ENCODE assay signal across 9 mouse cellular contexts in genomic region chr4:151334951-151335742, GRCm38 (mm10).
A peak's percentile ranks its signal among the peaks of the same experiment; 100 is the strongest.
DNase-seq lines count a peak whose midpoint lies in the region; ATAC-seq and TF ChIP-seq lines count a peak whose summit lies in the region.
"Had no signal": no experiment of that assay in that cellular context is flagged by ENCODE, and none has a peak within 500 bp of the region (broad histone marks: within the 10 kb centered on the region; RNA-seq: fewer than 3 reads in every experiment).

No protein-coding gene starts in this region.

- H3K9ac ChIP-seq in intestine, embryonic 14.5 days (ENCODE audit: low read length) = no peak overlapping the region
- no peak overlapping the region for H3K9ac ChIP-seq in intestine, embryonic 16.5 days (ENCODE audit: low read depth, low read length)
- no peak overlapping the region for H3K9ac ChIP-seq in MEL (ENCODE audit: control insufficient read depth, low read depth, low read length, poor library complexity, severe bottlenecking)
- H3K9ac ChIP-seq in forebrain, postnatal 0 days = no peak overlapping the region
- H3K9ac ChIP-seq: limb, embryonic 12.5 days had no signal

- 0 out of 2 replicates have a peak, but pooled peaks cover 2% of the 10 kb centered on the region for H3K4me1 ChIP-seq in intestine, embryonic 14.5 days (replicated peaks; ENCODE audit: control insufficient read depth, insufficient read depth, low read length)
- no peaks in the 10 kb centered on the region for H3K4me1 ChIP-seq in intestine, embryonic 16.5 days (ENCODE audit: control insufficient read depth, insufficient read depth, low read length)
- no peaks in the 10 kb centered on the region for H3K4me1 ChIP-seq in MEL (ENCODE audit: control insufficient read depth in 1 of 2, insufficient read depth in 2 of 2, low read length in 2 of 2)
- H3K4me1 ChIP-seq in bone marrow, adult 2 months (ENCODE audit: control insufficient read depth, insufficient read depth, low read length) = no peaks in the 10 kb centered on the region; the same call in 1 of the 2 replicates
- H3K4me1 ChIP-seq in forebrain, postnatal 0 days (ENCODE audit: insufficient read depth) = no peaks in the 10 kb centered on the region
- H3K4me1 ChIP-seq in limb, embryonic 10.5 days = peaks cover 8% of the 10 kb centered on the region; the same call in 1 of the 2 replicates

- H3K4me2 ChIP-seq in intestine, embryonic 14.5 days (ENCODE audit: low read length) = no peak overlapping the region
- H3K4me2 ChIP-seq in intestine, embryonic 16.5 days (ENCODE audit: low read depth, low read length) = no peak overlapping the region
- H3K4me2 ChIP-seq in forebrain, postnatal 0 days (ENCODE audit: low read depth) = no peak overlapping the region
- H3K4me2 ChIP-seq: limb, embryonic 12.5 days had no signal

- WGBS in intestine, embryonic 14.5 days = 46% methylated on average over 23 of the region's 23 CpGs
- WGBS in intestine, embryonic 16.5 days = 44% methylated on average over 23 of the region's 23 CpGs
- 43% methylated on average over 23 of the region's 23 CpGs for WGBS in bone marrow, adult 2 months
- 51% methylated on average over 23 of the region's 23 CpGs for WGBS in forebrain, postnatal 0 days
- 43% methylated on average over 23 of the region's 23 CpGs for WGBS in limb, embryonic 10.5 days

- no peak for TF ChIP-seq EP300 in MEL (IDR thresholded peaks at IDR 0.05; ENCODE audit: low read depth in 1 of 2, low read length in 2 of 2)

- H3K27me3 ChIP-seq in intestine, embryonic 14.5 days (replicated peaks; ENCODE audit: control insufficient read depth, insufficient read depth, low read length) = no peaks in the 10 kb centered on the region
- H3K27me3 ChIP-seq in intestine, embryonic 16.5 days (replicated peaks; ENCODE audit: control insufficient read depth, insufficient read depth, low read length) = no peaks in the 10 kb centered on the region; the same call in 1 of the 2 replicates
- H3K27me3 ChIP-seq in MEL (ENCODE audit: control insufficient read depth in 1 of 2, insufficient read depth in 2 of 2, low read length in 2 of 2) = no peaks in the 10 kb centered on the region; a peak in 1 of 4 replicates
- H3K27me3 ChIP-seq in forebrain, postnatal 0 days (ENCODE audit: insufficient read depth, low read length) = peaks cover 13% of the 10 kb centered on the region
- H3K27me3 ChIP-seq in limb, embryonic 10.5 days (ENCODE audit: low read depth, poor library complexity, severe bottlenecking) = no peaks in the 10 kb centered on the region

- H3K9me3 ChIP-seq in intestine, embryonic 14.5 days (ENCODE audit: control insufficient read depth, low read length) = no peaks in the 10 kb centered on the region
- no peaks in the 10 kb centered on the region for H3K9me3 ChIP-seq in intestine, embryonic 16.5 days (ENCODE audit: control insufficient read depth, low read length)
- no peaks in the 10 kb centered on the region for H3K9me3 ChIP-seq in MEL (replicated peaks; ENCODE audit: insufficient read depth, low read length)
- no peaks in the 10 kb centered on the region for H3K9me3 ChIP-seq in forebrain, postnatal 0 days (ENCODE audit: low read length)
- no peaks in the 10 kb centered on the region for H3K9me3 ChIP-seq in limb, embryonic 10.5 days (replicated peaks)
- H3K9me3 ChIP-seq: limb, embryonic 12.5 days had no signal

- TF ChIP-seq CTCF in MEL (IDR thresholded peaks at IDR 0.05 in 2 of 3, conservative IDR thresholded peaks at IDR 0.05 in 1 of 3; ENCODE audit: control insufficient read depth in 1 of 3, insufficient read depth in 1 of 3, low read depth in 2 of 3, low read length in 3 of 3, poor library complexity in 1 of 3, severe bottlenecking in 1 of 3) = peak in 2 of 3 experiments; percentile 5 to 38; a peak in 1 of 6 replicates
- TF ChIP-seq CTCF in bone marrow, adult 2 months (IDR thresholded peaks at IDR 0.05; ENCODE audit: control insufficient read depth, insufficient read depth, low read length) = peak; percentile 56
- TF ChIP-seq CTCF in forebrain, postnatal 0 days (IDR thresholded peaks at IDR 0.05; ENCODE audit: low read depth) = peak; percentile 90

- no peak for TF ChIP-seq RAD21 in MEL (IDR thresholded peaks at IDR 0.05; ENCODE audit: low read depth, low read length)

- peak; percentile 78 for DNase-seq in intestine, embryonic 14.5 days (ENCODE audit: low spot score)
- no peak for DNase-seq in MEL (ENCODE audit: low read depth, low spot score)
- peak; percentile 66 for DNase-seq in forebrain, postnatal 0 days
- DNase-seq in limb, embryonic 10.5 days (ENCODE audit: low spot score) = peak; percentile 76
- DNase-seq in retina, adult 2 months (ENCODE audit: low read depth, low spot score) = peak; percentile 26

- ATAC-seq in intestine, embryonic 14.5 days (replicated peaks; ENCODE audit: low FRiP score, low TSS enrichment, low read depth) = peak; percentile 56
- no peak for ATAC-seq in intestine, embryonic 16.5 days
- 0 out of 2 replicates have a peak, but pooled peaks have one; percentile 42 for ATAC-seq in forebrain, postnatal 0 days
- ATAC-seq in erythroblast, adult 5-6 weeks (replicated peaks; ENCODE audit: low FRiP score, poor library complexity, severe bottlenecking) = no peak

- H3K79me2 ChIP-seq in MEL (ENCODE audit: control insufficient read depth, insufficient read depth, low read length, poor library complexity) = no peaks in the 10 kb centered on the region

- no peak for TF ChIP-seq POLR2A in MEL (IDR thresholded peaks at IDR 0.05; ENCODE audit: control insufficient read depth in 1 of 2, insufficient read depth in 1 of 2, low read depth in 1 of 2, low read length in 2 of 2, poor library complexity in 1 of 2)
- no peak for TF ChIP-seq POLR2A in bone marrow, adult 2 months (IDR thresholded peaks at IDR 0.05; ENCODE audit: borderline replicate concordance, control insufficient read depth, low read depth, low read length)

- no peak overlapping the region for H3K27ac ChIP-seq in intestine, embryonic 14.5 days (ENCODE audit: low read depth)
- H3K27ac ChIP-seq in intestine, embryonic 16.5 days (ENCODE audit: low read length) = no peak overlapping the region
- no peak overlapping the region for H3K27ac ChIP-seq in MEL (ENCODE audit: control insufficient read depth, low read depth, low read length)
- H3K27ac ChIP-seq in bone marrow, adult 2 months (ENCODE audit: control insufficient read depth, insufficient read depth, low read depth, low read length, poor library complexity) = no peak overlapping the region
- no peak overlapping the region for H3K27ac ChIP-seq in forebrain, postnatal 0 days (ENCODE audit: low read depth, low read length)
- H3K27ac ChIP-seq in limb, embryonic 10.5 days = no peak overlapping the region
- H3K27ac ChIP-seq: limb, embryonic 12.5 days had no signal

- H3K36me3 ChIP-seq in intestine, embryonic 14.5 days (ENCODE audit: control insufficient read depth, insufficient read depth, low read length) = no peaks in the 10 kb centered on the region
- H3K36me3 ChIP-seq in intestine, embryonic 16.5 days (ENCODE audit: control insufficient read depth, insufficient read depth, low read length) = no peaks in the 10 kb centered on the region
- H3K36me3 ChIP-seq in MEL (ENCODE audit: control insufficient read depth in 1 of 2, insufficient read depth in 2 of 2, low read length in 2 of 2) = no peaks in the 10 kb centered on the region
- H3K36me3 ChIP-seq in forebrain, postnatal 0 days (ENCODE audit: insufficient read depth) = no peaks in the 10 kb centered on the region
- no peaks in the 10 kb centered on the region for H3K36me3 ChIP-seq in limb, embryonic 10.5 days
- H3K36me3 ChIP-seq: limb, embryonic 12.5 days had no signal

- no peak overlapping the region for H3K4me3 ChIP-seq in intestine, embryonic 14.5 days (ENCODE audit: low read depth, low read length)
- no peak overlapping the region for H3K4me3 ChIP-seq in intestine, embryonic 16.5 days (ENCODE audit: low read length)
- no peak overlapping the region for H3K4me3 ChIP-seq in MEL (ENCODE audit: control insufficient read depth in 1 of 2, insufficient read depth in 1 of 2, low read depth in 2 of 2, low read length in 2 of 2)
- H3K4me3 ChIP-seq in bone marrow, adult 2 months (replicated peaks; ENCODE audit: control insufficient read depth, low read depth, low read length) = no peak overlapping the region
- no peak overlapping the region for H3K4me3 ChIP-seq in forebrain, postnatal 0 days (ENCODE audit: low read depth, low read length)
- H3K4me3 ChIP-seq in limb, embryonic 10.5 days = no peak overlapping the region
- H3K4me3 ChIP-seq: limb, embryonic 12.5 days had no signal

TF ChIP-seq in MEL, 35 proteins besides CTCF, POLR2A, EP300 and RAD21:
- TF ChIP-seq SMC3 (IDR thresholded peaks at IDR 0.05; ENCODE audit: low read depth, low read length) = no peak
- TF ChIP-seq USF1 (IDR thresholded peaks at IDR 0.05; ENCODE audit: low read depth, low read length) = no peak
- no peak for TF ChIP-seq ETS1 (IDR thresholded peaks at IDR 0.05; ENCODE audit: low read depth, low read length)
- TF ChIP-seq BHLHE40 (IDR thresholded peaks at IDR 0.05; ENCODE audit: borderline replicate concordance, low read depth, low read length) = no peak
- TF ChIP-seq GABPA (IDR thresholded peaks at IDR 0.05; ENCODE audit: low read depth, low read length) = no peak
- no peak for TF ChIP-seq USF2 (IDR thresholded peaks at IDR 0.05; ENCODE audit: borderline replicate concordance in 1 of 2, insufficient read depth in 1 of 2, low read depth in 1 of 2, low read length in 2 of 2)
- TF ChIP-seq RCOR1 (IDR thresholded peaks at IDR 0.05; ENCODE audit: low read depth, low read length) = no peak
- TF ChIP-seq MYB (IDR thresholded peaks at IDR 0.05; ENCODE audit: low read depth, low read length) = no peak
- no peak for TF ChIP-seq TAL1 (IDR thresholded peaks at IDR 0.05; ENCODE audit: low read length)
- TF ChIP-seq GATA1 (IDR thresholded peaks at IDR 0.05; ENCODE audit: low read depth, low read length) = no peak
- no peak for TF ChIP-seq HCFC1 (IDR thresholded peaks at IDR 0.05; ENCODE audit: low read depth, low read length)

Comparison
In these comparisons a context has a peak if more than half of its experiments do, and no peak if none do; other contexts are left out.
1. ATAC-seq: peak in intestine, embryonic 14.5 days (single experiment) and forebrain, postnatal 0 days (single experiment); none in intestine, embryonic 16.5 days (single experiment) and erythroblast, adult 5-6 weeks (single experiment).
2. CTCF ChIP-seq: peak in every context shown above with its lines; median percentile 90 in forebrain, postnatal 0 days; 56 in bone marrow, adult 2 months; 22 in MEL.